Mouse (Mus musculus) megakaryocyte, adult 5-6 weeks (primary cell): ENCODE results near the gene BC003965. TPM values are rescaled to one million over a fixed set of nuclear protein-coding genes. Genes with fewer than 3 reads are reported as not detected.

Source experiments
- ATAC-seq: 2 replicates; pipeline ENCODE4 v1.8.0; 2016; ENCODE audit warnings: mild to moderate bottlenecking, inconsistent platforms; ENCODE audit not compliant: poor library complexity, severe bottlenecking
- total RNA-seq, 2 experiments: library from RNA; stranded (forward) in 1 of 2; stranded (reverse) in 1 of 2; fragments of 153-499, 151-499 nt in 1 of 2; fragments of 221-1000, 200-1000 nt in 1 of 2; gene quantifications; 2 replicates each; pipeline versions ENCODE4 v1.2.3 to v1.2.4; 2015 to 2017

Gene BC003965
- total RNA-seq (2015) (9.7 and 10.8 TPM in 2 replicates), total RNA-seq (2017) (2.7 and 5.9 TPM in 2 replicates)

GRCm38 (mm10) chr17:25184129-25184691, at the start of gene BC003965:
Gene BC003965, plus strand, starts transcription at chr17:25184554.
- ATAC-seq = peak; percentile 89

GRCm38 (mm10) chr17:25135622-25136021, 48.7 kb upstream of the BC003965 start:
- ATAC-seq = no peak

- peak; percentile 68 for ATAC-seq
These were observed 45.6 kb upstream of the BC003965 start for GRCm38 (mm10) chr17:25138803-25139202.

GRCm38 (mm10) chr17:25139960-25140359, 44.4 kb upstream of the BC003965 start:
- ATAC-seq = no peak

- no peak for ATAC-seq
These were observed 22.2 kb upstream of the BC003965 start, which contains the start of gene Ccdc154 for GRCm38 (mm10) chr17:25162161-25162560. Gene Ccdc154, plus strand, starts transcription at chr17:25162461.

- no peak for ATAC-seq
These were observed 21.0 kb upstream of the BC003965 start for GRCm38 (mm10) chr17:25163387-25163786.

GRCm38 (mm10) chr17:25164770-25165169, 19.6 kb upstream of the BC003965 start:
- no peak for ATAC-seq

GRCm38 (mm10) chr17:25165970-25166671, 18.2 kb upstream of the BC003965 start:
- ATAC-seq = no peak

GRCm38 (mm10) chr17:25169706-25170105, 14.6 kb upstream of the BC003965 start:
- no peak for ATAC-seq

- no peak for ATAC-seq
These were observed 11.8 kb upstream of the BC003965 start for GRCm38 (mm10) chr17:25172558-25172957.

- no peak for ATAC-seq
These were observed 8.9 kb upstream of the BC003965 start, which contains the start of gene Gm38655 for GRCm38 (mm10) chr17:25175411-25175810. Gene Gm38655, minus strand, starts transcription at chr17:25175471.

- no peak for ATAC-seq
These were observed 1.1 kb upstream of the BC003965 start for GRCm38 (mm10) chr17:25183232-25183631.

GRCm38 (mm10) chr17:25184961-25185360, 607 bp downstream of the BC003965 start:
- ATAC-seq = no peak

- no peak for ATAC-seq
These were observed 3.4 kb downstream of the BC003965 start for GRCm38 (mm10) chr17:25187784-25188149.

GRCm38 (mm10) chr17:25188150-25189031, 4.0 kb downstream of the BC003965 start, which contains the start of gene Unkl:
Gene Unkl, plus strand, starts transcription at chr17:25188397.
- peak; percentile 26 for ATAC-seq

- no peak for ATAC-seq
These were observed 4.7 kb downstream of the BC003965 start for GRCm38 (mm10) chr17:25189091-25189490.

- no peak for ATAC-seq
These were observed 18.0 kb downstream of the BC003965 start for GRCm38 (mm10) chr17:25202401-25202800.

- no peak for ATAC-seq
These were observed 25.7 kb downstream of the BC003965 start for GRCm38 (mm10) chr17:25210006-25210405.

GRCm38 (mm10) chr17:25210680-25211466, 26.5 kb downstream of the BC003965 start:
- ATAC-seq = no peak

GRCm38 (mm10) chr17:25211705-25212104, 27.4 kb downstream of the BC003965 start:
- no peak for ATAC-seq
